Mouse (Mus musculus) adrenal gland, adult 8-10 months (tissue): ENCODE measurements around the gene Ctnna2. TPM values are rescaled to one million over a fixed set of nuclear protein-coding genes. Genes with fewer than 3 reads are reported as not detected.

ENCODE experiments used
- DNase-seq: peaks from one replicate; pipeline ENCODE4 v3.0.0; 2022
- total RNA-seq, 4 experiments: library from RNA; stranded (reverse); gene quantifications; 2 replicates each; pipeline ENCODE4 v1.2.4; 2022

Ctnna2 gene
- total RNA-seq, 4 experiments from 2014 or later = 2.5 to 5.5 (median 3.8) TPM

GRCm38 (mm10) chr6:77120926-77121325 lies 858.6 kb downstream of the Ctnna2 start:
- DNase-seq = no peak

- DNase-seq = no peak
Measured at GRCm38 (mm10) chr6:77120510-77120909, 859.0 kb downstream of the Ctnna2 start.

GRCm38 (mm10) chr6:77109095-77109945 lies 870.2 kb downstream of the Ctnna2 start:
- DNase-seq = no peak

GRCm38 (mm10) chr6:77101047-77101446 lies 878.5 kb downstream of the Ctnna2 start:
- DNase-seq = no peak

GRCm38 (mm10) chr6:77098540-77098939 lies 881.0 kb downstream of the Ctnna2 start:
- no peak for DNase-seq

GRCm38 (mm10) chr6:77075396-77076376 lies 903.8 kb downstream of the Ctnna2 start:
- peak; percentile 49 for DNase-seq

- no peak for DNase-seq
Measured at GRCm38 (mm10) chr6:77069595-77069994, 909.9 kb downstream of the Ctnna2 start.

- DNase-seq = no peak
Measured at GRCm38 (mm10) chr6:77050690-77051089, 928.8 kb downstream of the Ctnna2 start.

- no peak for DNase-seq
Measured at GRCm38 (mm10) chr6:77050193-77050592, 929.3 kb downstream of the Ctnna2 start.

- no peak for DNase-seq
Measured at GRCm38 (mm10) chr6:77047568-77047967, 931.9 kb downstream of the Ctnna2 start.

GRCm38 (mm10) chr6:77025066-77025465 lies 954.4 kb downstream of the Ctnna2 start:
- DNase-seq = no peak

- DNase-seq = no peak
Measured at GRCm38 (mm10) chr6:77013194-77013593, 966.3 kb downstream of the Ctnna2 start.

GRCm38 (mm10) chr6:77011001-77011400 lies 968.5 kb downstream of the Ctnna2 start:
- DNase-seq = no peak

- no peak for DNase-seq
Measured at GRCm38 (mm10) chr6:76992128-76992527, 987.4 kb downstream of the Ctnna2 start.

GRCm38 (mm10) chr6:76984773-76985172 lies 994.7 kb downstream of the Ctnna2 start:
- DNase-seq = no peak

GRCm38 (mm10) chr6:76981651-76982050 lies 997.8 kb downstream of the Ctnna2 start:
- no peak for DNase-seq

GRCm38 (mm10) chr6:76979247-76979850 lies 1000.1 kb downstream of the Ctnna2 start:
- DNase-seq = no peak

- DNase-seq = no peak
Measured at GRCm38 (mm10) chr6:76977817-76978216, 1001.7 kb downstream of the Ctnna2 start.

GRCm38 (mm10) chr6:76974297-76974696 lies 1005.2 kb downstream of the Ctnna2 start:
- DNase-seq = no peak

GRCm38 (mm10) chr6:76964998-76965432 lies 1014.5 kb downstream of the Ctnna2 start:
- DNase-seq = no peak

GRCm38 (mm10) chr6:76908086-76908485 lies 1071.4 kb downstream of the Ctnna2 start:
- no peak for DNase-seq

- no peak for DNase-seq
Measured at GRCm38 (mm10) chr6:76897156-76897555, 1082.3 kb downstream of the Ctnna2 start.
